Mouse (Mus musculus): Measurements from ENCODE around the gene Mettl22.

DNA sequence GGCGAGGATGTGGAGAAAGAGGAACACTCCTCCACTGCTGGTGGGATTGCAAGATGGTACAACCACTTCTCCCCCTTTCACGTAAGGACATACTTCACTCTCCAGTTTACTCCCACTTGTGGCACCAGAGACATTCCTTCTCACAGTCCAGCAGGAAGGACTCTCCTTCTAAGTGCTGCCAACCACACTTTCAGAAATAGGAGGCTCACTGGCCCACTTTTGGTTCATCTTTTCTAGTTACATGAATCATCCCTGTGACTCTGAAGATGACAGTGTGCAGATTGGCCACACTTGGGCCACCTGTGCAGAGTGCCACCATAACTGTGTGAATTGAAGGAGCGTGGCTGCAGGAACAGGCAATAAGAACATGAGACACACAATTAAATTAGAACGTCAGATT lies 41.1 kb upstream of the Mettl22 start:
- TF ChIP-seq POLR2A (IDR thresholded peaks at IDR 0.05; ENCODE audit: insufficient read depth, low read length) (no peak), CTCF (IDR thresholded peaks at IDR 0.05; ENCODE audit: low read depth, low read length) (no peak)
